Mouse (Mus musculus) right cerebral cortex, postnatal 14 days (tissue): Measurements from ENCODE around the gene Slc24a2.

Source experiments
- DNase-seq: peaks from one replicate; pipeline ENCODE4 v3.0.0; 2022

The Slc24a2 gene

DNA sequence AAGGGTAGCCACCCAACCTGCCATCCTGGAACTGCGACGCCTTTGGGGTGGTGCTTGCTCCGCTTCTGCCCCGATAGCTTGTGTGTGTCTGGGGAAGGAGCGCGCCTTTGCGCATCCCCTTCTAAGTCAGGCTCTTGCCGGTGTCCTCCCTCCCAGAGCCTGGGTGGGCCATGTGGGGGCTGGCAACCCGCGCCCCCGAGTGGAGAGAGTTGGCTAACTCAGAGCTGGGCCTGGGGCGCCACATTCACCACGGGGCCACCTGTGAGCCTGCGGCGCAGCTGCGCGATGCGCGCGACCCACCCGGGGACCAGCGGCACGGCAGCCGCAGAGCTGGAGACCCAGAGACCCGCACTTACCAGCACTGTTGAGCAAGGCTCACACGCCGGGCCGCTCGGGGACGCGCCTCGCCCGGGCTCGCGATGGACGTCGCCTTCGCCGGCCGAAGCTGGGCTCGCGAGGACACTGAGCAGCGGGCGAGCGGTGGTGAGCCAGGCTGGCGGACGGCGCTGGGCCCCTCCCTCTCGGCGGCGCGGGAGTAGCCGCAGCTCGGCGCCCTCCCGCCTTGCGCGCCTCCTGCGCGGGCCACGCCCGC lies at the start of gene Slc24a2:
Gene Slc24a2 (minus strand): TSS at position 518 of the 592 bp plus-strand sequence.
- DNase-seq = peak; percentile 60

DNA sequence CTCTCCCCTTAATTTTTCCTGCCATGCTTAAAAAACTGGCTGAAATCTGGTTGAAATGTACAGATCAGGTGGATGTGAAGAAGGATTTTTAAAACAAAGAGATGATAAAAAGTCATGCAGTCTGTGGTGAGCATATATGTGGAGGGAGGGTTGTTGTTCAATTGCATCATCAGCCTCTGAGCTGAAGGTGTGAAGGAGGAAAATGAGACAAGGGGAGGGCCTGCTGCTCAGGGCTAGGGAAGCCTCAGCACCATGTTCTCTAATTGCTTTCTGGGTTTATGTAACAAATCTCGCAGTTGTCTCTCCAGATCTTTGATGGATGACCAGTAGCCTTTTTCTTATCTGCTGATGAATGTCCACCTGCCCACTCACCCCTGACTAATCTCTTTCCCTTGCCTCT lies 44.5 kb upstream of the Slc24a2 start:
- DNase-seq = no peak

- no peak for DNase-seq
Observed at GRCm38 (mm10) chr4:87274276-87274675, 44.0 kb upstream of the Slc24a2 start.

DNA sequence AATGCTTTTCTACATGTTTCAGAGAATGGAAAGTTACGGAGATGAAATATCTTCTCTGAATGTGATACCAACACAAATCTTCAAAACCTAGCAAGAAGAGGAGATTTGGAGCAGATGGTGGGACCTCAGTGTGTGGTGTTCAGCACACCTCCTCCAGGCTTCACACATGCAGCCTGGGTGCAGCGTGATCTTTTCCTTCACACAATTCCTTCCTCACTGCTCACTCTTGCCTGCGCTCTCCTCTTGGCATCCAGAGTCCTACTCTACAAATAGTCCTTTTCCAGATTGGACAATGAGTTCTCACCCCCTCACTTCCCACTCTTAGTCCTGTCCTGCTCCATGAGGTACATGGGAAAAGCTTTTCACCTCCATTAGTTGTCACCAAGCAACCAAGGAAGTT lies 43.2 kb upstream of the Slc24a2 start:
- DNase-seq = peak; percentile 7

DNA sequence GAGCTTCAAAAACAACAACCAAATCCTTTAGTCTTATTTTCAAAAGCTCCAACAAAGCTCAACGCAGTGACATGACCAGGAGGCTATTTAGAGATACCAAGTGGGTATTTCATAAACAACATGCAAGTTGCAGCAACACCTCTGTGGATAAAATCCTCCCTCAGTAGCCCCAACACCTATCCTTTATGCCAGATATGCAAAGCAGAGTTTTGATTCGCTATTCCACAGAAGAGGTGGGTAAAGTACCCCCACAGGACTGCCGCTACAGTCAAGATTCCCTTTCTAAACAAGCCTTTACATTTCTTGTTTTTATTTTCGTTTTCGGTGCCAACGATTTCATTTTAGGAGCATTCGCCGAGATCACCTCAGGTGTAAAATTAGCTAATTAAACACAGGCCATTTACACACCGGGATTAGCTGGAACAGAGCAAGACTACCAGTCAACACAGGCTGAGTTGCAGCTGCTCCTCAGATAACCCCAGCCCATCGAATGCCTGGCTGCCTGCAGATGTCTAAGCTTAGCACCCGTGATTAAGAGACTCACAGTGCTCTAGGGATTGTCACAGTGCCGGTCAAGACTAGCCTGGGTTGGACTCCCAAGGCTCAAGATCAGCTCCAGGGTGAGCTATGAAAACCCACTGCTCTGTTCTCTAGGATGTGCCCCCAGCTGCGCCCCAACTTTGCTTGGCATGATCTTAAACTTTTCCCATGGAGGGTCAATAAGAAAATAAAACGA lies 885 bp downstream of the Slc24a2 start:
- DNase-seq = no peak

DNA sequence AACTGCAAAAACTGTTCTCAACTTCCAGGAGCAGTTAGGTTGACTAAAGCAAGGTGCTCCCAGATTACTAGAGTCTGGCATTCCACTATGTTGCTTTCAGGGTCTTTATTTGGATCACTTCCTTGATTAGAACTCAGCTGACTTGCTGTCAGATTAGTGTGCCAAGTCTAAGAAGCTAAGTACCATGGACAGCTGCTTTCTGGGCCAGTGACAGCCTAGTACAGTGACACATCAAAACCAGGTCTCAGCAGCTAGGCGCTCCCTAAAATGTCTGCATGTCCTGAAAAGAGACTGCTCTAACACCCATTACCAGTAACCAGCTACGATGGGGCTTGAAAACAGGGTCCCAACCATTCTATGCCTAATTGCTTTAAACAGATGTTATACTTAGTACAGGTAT lies 8.7 kb downstream of the Slc24a2 start:
- no peak for DNase-seq

- no peak for DNase-seq
Observed at GRCm38 (mm10) chr4:87218196-87218595, 12.1 kb downstream of the Slc24a2 start.

DNA sequence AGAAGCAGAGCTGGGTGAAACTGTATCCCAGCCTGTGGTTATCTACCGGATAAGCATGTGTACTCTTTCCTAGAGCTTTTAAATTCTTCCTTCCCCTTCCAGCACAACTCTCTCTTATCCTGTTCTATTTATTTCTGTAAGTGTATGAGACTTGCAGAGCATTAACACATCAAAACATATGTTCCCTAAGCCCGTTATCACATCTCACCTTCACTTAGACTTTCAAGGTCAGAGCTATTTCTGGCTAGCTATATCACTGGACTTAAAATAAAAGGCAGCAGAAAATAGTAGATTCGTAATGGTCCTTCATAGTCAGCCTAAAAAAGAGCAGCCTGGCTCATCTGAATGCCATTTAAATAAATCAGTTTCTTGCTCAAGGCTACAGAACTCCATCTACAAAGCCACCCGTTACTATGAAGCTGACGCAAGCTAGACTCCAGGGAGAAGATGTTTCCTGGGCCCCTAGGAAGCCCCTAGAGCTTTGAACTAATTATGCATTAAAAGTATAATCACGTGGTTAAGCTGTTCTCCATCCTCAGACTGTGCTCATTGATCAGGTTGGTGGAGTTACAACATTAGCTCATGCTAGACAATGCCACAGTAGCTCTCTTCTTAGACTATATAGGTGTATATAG lies 18.8 kb downstream of the Slc24a2 start:
- DNase-seq = no peak

DNA sequence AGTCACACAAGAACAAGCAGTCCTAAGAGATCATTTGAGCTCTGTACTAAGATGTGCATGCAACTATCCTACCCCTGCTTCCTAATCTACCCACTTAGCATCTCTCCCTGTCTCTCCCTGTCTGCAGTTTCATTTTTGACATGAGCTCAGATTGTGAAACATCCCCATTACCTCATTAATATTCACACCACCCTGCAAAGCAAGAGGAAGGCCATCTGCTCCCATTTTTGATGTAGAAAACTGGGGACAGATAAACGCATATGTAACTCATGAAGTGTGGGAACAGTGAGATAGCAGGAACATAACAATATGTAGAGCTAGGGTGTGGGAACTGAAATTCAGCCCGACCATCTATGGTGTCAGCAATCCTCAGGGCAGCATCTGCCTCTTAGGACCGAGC lies 19.7 kb downstream of the Slc24a2 start:
- DNase-seq = no peak

DNA sequence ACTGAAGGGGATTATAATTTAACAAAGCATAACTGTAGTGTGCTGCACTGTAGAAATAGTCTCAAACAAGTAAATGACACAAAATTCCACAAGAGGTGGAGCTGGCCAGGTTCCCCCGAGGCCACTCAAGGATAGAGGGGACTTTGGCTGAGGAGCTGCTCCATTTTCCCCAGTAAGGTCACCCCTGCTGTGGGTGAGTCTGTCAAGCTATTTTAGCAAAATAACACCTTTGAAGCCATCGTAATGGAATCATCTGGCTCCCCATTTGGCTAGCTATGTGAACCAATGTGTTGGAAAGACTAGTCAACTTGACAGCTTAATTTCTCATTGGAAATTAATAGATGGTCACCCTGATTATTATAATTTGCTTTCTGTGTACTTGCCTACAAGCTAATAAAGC lies 28.2 kb downstream of the Slc24a2 start:
- no peak for DNase-seq

GRCm38 (mm10) chr4:87201229-87201628 lies 29.0 kb downstream of the Slc24a2 start:
- DNase-seq = no peak

DNA sequence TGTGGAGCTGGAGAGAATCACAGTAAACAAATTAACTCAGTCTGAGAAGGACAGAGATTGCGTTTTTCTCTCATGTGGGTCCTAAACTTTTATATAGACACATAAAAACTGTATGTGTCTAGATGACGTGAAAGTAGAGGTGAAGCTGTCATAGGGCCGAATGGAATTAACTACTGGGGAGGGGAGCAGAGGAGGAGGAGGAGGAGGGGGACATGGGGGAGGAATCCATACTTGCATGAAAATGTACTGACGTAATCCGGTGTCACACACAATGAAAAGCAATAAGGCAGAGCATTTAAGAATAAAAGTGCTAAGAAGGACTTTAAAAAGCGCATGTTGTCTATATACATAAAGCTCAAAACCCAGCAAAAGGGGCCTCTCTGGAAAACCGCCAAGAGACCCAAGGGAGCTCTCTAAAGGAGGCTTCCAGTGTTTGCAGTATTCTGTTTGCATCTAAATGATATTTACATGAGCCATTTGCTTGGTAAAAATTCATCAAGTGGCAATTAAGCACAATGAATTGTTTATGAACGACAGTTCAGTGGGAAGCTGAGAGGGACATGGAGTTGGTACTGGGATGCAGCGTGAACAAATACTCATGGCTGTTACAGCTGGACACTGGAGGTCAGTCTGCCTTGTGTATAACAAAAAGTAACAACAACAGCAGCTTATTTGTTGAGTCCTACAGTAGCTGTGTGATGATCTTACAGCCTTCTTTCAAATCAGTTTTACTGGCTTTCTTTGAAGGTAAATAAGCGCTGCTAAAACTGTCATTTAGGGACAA lies 45.9 kb downstream of the Slc24a2 start:
- no peak for DNase-seq

GRCm38 (mm10) chr4:87177116-87177515 lies 53.2 kb downstream of the Slc24a2 start:
- no peak for DNase-seq

GRCm38 (mm10) chr4:87163945-87164344 lies 66.3 kb downstream of the Slc24a2 start:
- no peak for DNase-seq

- no peak for DNase-seq
Observed at GRCm38 (mm10) chr4:87158053-87158452, 72.2 kb downstream of the Slc24a2 start.

DNA sequence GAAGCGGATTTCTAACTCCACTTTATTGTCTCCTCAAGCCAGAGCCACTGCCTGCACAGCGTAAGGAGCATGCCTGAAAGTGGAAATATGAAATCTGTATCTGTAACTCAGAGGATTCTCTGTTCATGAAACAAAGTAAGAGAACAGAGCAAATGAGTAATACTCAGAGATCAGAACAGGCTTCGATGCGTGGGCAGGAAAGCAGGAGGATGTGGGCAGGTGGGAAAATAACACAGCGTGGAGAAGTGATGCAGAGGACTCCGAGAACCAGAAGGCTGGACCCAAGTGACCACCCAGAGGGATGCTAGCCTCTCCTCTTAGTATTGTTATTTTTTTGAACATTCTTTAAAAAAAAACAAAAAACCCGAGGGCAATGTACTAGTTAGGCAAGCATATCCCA lies 78.3 kb downstream of the Slc24a2 start:
- DNase-seq = no peak

- no peak for DNase-seq
Observed at GRCm38 (mm10) chr4:87149584-87149983, 80.7 kb downstream of the Slc24a2 start.

DNA sequence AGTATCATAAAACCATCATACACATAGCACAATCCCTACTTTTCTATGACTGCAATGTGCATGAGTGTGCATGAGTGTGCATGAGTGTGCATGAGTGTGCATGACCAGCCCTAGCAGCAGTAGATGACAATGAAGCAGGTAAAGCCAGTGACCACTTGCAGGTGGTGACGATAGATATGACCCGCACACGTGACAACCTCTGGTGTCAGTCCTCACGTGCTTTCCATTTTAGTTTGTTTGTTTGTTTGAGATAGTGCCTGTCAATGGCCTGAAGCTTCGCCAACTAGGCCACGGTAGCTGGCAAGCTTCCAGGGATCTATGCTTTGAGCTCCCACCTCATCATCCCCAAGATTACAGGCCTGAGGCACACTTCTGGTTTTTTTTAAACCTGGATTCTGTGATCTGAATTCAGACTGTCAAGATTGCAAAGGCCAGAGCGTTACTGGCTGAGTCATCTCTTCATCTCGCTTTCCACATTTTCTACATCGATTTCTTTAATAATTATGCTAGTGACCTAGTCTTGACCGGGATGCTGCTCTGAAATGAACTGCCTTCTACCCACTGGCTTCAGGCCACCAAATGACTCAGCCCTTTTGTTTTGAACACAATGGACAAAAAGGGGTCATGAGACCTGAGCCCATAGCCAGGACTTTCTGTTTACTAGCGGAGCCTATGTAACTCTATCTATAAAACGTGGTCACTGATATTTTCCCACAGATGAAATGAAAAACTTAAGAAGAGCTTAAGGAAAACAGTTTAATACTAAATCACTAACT lies 88.5 kb downstream of the Slc24a2 start:
- DNase-seq = no peak

GRCm38 (mm10) chr4:87140901-87141300 lies 89.4 kb downstream of the Slc24a2 start:
- DNase-seq = peak; percentile 37

- DNase-seq = no peak
Observed at GRCm38 (mm10) chr4:87132525-87132924, 97.8 kb downstream of the Slc24a2 start.

GRCm38 (mm10) chr4:87126756-87127155 lies 103.5 kb downstream of the Slc24a2 start:
- DNase-seq = no peak

DNA sequence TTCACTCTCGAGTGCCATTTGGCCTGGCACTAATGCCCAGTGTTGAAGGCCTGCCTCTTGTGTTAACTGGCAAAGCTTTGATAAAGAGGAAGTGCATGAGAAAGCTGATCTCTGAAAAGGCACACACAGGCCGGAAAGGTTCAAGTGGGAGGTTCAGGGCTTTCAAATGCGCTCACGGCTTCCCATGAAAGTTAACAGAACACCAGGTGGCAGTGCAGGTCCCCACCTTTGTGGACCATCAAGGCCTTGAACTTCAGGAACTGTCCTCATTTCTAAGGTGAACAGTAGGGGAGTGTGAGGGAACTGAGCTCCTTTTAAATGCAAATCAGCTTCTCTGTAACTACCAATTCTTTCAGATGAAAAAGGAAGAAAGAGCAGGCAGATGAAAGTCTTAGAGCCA lies 110.5 kb downstream of the Slc24a2 start:
- no peak for DNase-seq

DNA sequence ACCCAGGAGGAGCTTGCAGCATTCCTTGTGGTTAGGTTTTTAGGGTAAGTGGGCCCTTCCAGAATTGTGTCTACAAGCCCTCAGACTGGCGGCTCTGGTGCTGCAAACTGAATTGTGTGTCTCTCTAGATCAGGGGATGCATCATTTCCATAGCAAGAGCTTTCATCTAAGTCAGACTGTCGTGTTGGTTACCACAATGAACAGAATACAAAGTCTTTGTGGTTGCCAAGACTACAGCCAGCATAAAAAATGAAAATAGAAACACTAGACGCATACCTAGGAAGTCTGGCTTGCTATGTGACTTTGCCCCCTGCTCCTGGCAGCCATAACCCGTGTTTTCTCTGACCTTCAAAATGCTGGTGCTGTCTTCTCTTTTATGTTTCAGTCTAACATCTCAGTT lies 114.6 kb downstream of the Slc24a2 start:
- no peak for DNase-seq
